Comparison of ENCODE assay signal across 8 mouse cellular contexts in genomic region chr4:150239087-150239480, GRCm38 (mm10). TPM values are rescaled to one million over a fixed set of nuclear protein-coding genes. Genes with fewer than 3 reads are reported as not detected.
A peak's percentile ranks its signal among the peaks of the same experiment; 100 is the strongest.
DNase-seq lines count a peak whose midpoint lies in the region; ATAC-seq lines count a peak whose summit lies in the region.

No protein-coding gene starts in this region.

- peak; percentile 51 for DNase-seq in 3T3-L1 (ENCODE audit: low read depth, low spot score)
- DNase-seq in retina, embryonic 14.5 days (ENCODE audit: low spot score): no peak
- no peak for DNase-seq in gastrocnemius, postnatal 36 days
- no peak for DNase-seq in frontal cortex, postnatal 36 days (ENCODE audit: low spot score in 2 of 2)

- H3K27me3 ChIP-seq in erythroblast, embryonic 14.5 days (ENCODE audit: control insufficient read depth): no peaks in the 10 kb centered on the region
- H3K27me3 ChIP-seq in forebrain, embryonic 13.5 days: no peaks in the 10 kb centered on the region
- H3K27me3 ChIP-seq in liver, embryonic 12.5 days (replicated peaks): no peaks in the 10 kb centered on the region

- ATAC-seq in erythroblast, adult 5-6 weeks (replicated peaks; ENCODE audit: low FRiP score, poor library complexity, severe bottlenecking): no peak
- no peak for ATAC-seq in forebrain, embryonic 13.5 days
- no peak for ATAC-seq in liver, embryonic 12.5 days

- whole genome bisulfite sequencing in forebrain, embryonic 13.5 days: 28% methylated on average over 5 of the region's 5 CpGs
- 36% methylated on average over 5 of the region's 5 CpGs for WGBS in liver, embryonic 12.5 days (ENCODE audit: insufficient replicate concordance)

- peak overlapping the region; percentile 12 for H3K4me3 ChIP-seq in erythroblast, embryonic 14.5 days (replicated peaks)
- peak overlapping the region; percentile 83 for H3K4me3 ChIP-seq in forebrain, embryonic 13.5 days
- H3K4me3 ChIP-seq in liver, embryonic 12.5 days: peak overlapping the region; percentile 84

- intact Hi-C loops in gastrocnemius, postnatal 36 days (cut with DNase I): no loop called here

- peaks cover 57% of the 10 kb centered on the region for H3K4me1 ChIP-seq in erythroblast, embryonic 14.5 days (ENCODE audit: control insufficient read depth)
- peaks cover 57% of the 10 kb centered on the region for H3K4me1 ChIP-seq in forebrain, embryonic 13.5 days
- H3K4me1 ChIP-seq in liver, embryonic 12.5 days: peaks cover 71% of the 10 kb centered on the region

- peak overlapping the region; percentile 74 for H3K4me2 ChIP-seq in forebrain, embryonic 13.5 days
- peak overlapping the region; percentile 86 for H3K4me2 ChIP-seq in liver, embryonic 12.5 days

- peaks cover 48% of the 10 kb centered on the region for H3K36me3 ChIP-seq in erythroblast, embryonic 14.5 days (ENCODE audit: control insufficient read depth)
- peaks cover 37% of the 10 kb centered on the region for H3K36me3 ChIP-seq in forebrain, embryonic 13.5 days (ENCODE audit: poor library complexity, severe bottlenecking)
- peaks cover 54% of the 10 kb centered on the region for H3K36me3 ChIP-seq in liver, embryonic 12.5 days

- no peaks in the 10 kb centered on the region for H3K9me3 ChIP-seq in erythroblast, embryonic 14.5 days (ENCODE audit: control insufficient read depth, low read length)
- H3K9me3 ChIP-seq in forebrain, embryonic 13.5 days (replicated peaks): no peaks in the 10 kb centered on the region
- H3K9me3 ChIP-seq in liver, embryonic 12.5 days (replicated peaks): no peaks in the 10 kb centered on the region

- H3K27ac ChIP-seq in forebrain, embryonic 13.5 days: no peak overlapping the region; the same call in 1 of the 2 replicates
- H3K27ac ChIP-seq in liver, embryonic 12.5 days: peak overlapping the region; percentile 91

- peak overlapping the region; percentile 87 for H3K9ac ChIP-seq in forebrain, embryonic 13.5 days
- H3K9ac ChIP-seq in liver, embryonic 12.5 days: peak overlapping the region; percentile 89

RNA-seq across cellular contexts. Expression of gene Eno1, which starts 2.6 kb away (rescaled TPM):
- 25.2 and 47.2 TPM in 2 replicates for polyA plus RNA-seq in erythroblast, embryonic 14.5 days (2012)
- 111 and 119 TPM in 2 replicates for total RNA-seq in erythroblast, adult 5-6 weeks (2015; ENCODE audit: low replicate concordance)
- 73.2 and 74.7 TPM in 2 replicates for total RNA-seq in erythroblast, adult 5-6 weeks (2017; ENCODE audit: low replicate concordance)
- 1,143 and 1,198 TPM in 2 replicates for polyA plus RNA-seq in forebrain, embryonic 13.5 days (2015; fragmentation: Nextera tagmentation; extraction: Ambion mirVana)
- 1,241 and 1,342 TPM in 2 replicates for polyA plus RNA-seq in liver, embryonic 12.5 days (2016; fragmentation: Nextera tagmentation; extraction: Ambion mirVana)
- total RNA-seq in gastrocnemius, postnatal 36 days (2021): 100 to 1,000 TPM; 104 to 128 TPM

RNA-seq across cellular contexts. Expression of gene Car6, which starts 38.0 kb away (rescaled TPM):
- polyA plus RNA-seq in erythroblast, embryonic 14.5 days (2012): not detected in 2 replicates
- not detected in 2 replicates for total RNA-seq in erythroblast, adult 5-6 weeks (2015; ENCODE audit: low replicate concordance)
- not detected in 2 replicates for total RNA-seq in erythroblast, adult 5-6 weeks (2017; ENCODE audit: low replicate concordance)
- polyA plus RNA-seq in forebrain, embryonic 13.5 days (2015; fragmentation: Nextera tagmentation; extraction: Ambion mirVana): 0.16 TPM in 1 of 2 replicates, not detected in the other
- polyA plus RNA-seq in liver, embryonic 12.5 days (2016; fragmentation: Nextera tagmentation; extraction: Ambion mirVana): not detected in 2 replicates
- under 1 TPM in 1 of 2 experiments, not detected in 1; 0.37 TPM for total RNA-seq in gastrocnemius, postnatal 36 days (2021)

RNA-seq across cellular contexts. Expression of gene Rere, which starts 42.4 kb away (rescaled TPM):
- polyA plus RNA-seq in erythroblast, embryonic 14.5 days (2012): 3.1 and 3.5 TPM in 2 replicates
- total RNA-seq in erythroblast, adult 5-6 weeks (2015; ENCODE audit: low replicate concordance): 11.1 and 22.4 TPM in 2 replicates
- 9.5 and 10.9 TPM in 2 replicates for total RNA-seq in erythroblast, adult 5-6 weeks (2017; ENCODE audit: low replicate concordance)
- 26.1 and 32.9 TPM in 2 replicates for polyA plus RNA-seq in forebrain, embryonic 13.5 days (2015; fragmentation: Nextera tagmentation; extraction: Ambion mirVana)
- 11.6 and 12.8 TPM in 2 replicates for polyA plus RNA-seq in liver, embryonic 12.5 days (2016; fragmentation: Nextera tagmentation; extraction: Ambion mirVana)
- 10 to 100 TPM; 47.6 to 66.2 TPM for total RNA-seq in gastrocnemius, postnatal 36 days (2021)

Comparison
In these comparisons a context has a peak if more than half of its experiments do, and no peak if none do; other contexts are left out.
1. H3K4me3 ChIP-seq: peak in every context shown above with its lines; median percentile 84 in liver, embryonic 12.5 days; 83 in forebrain, embryonic 13.5 days; 12 in erythroblast, embryonic 14.5 days.
2. RNA of gene Eno1, which starts 2.6 kb away (polyA plus RNA-seq): 1,241 to 1,342 TPM in liver, embryonic 12.5 days and 1,143 to 1,198 TPM in forebrain, embryonic 13.5 days; 25.2 to 47.2 TPM in erythroblast, embryonic 14.5 days; every median in the first group is over 10 times any median in the second.